Mouse (Mus musculus) megakaryocyte-erythroid progenitor cell, adult 5-6 weeks (primary cell): ENCODE data around the gene Brix1. TPM values are rescaled to one million over a fixed set of nuclear protein-coding genes. Genes with fewer than 3 reads are reported as not detected.
"Not testable (repeated sequence)": the region's sequence is repeated elsewhere in the genome, so short reads cannot be mapped to it uniquely, and the experiment has no call there.

Experiments
- ATAC-seq: replicated peaks from 2 replicates; pipeline ENCODE4 v1.8.0; 2016; ENCODE audit warnings: mild to moderate bottlenecking, inconsistent platforms; ENCODE audit not compliant: severe bottlenecking, poor library complexity, low FRiP score, low TSS enrichment
- total RNA-seq, 2 experiments: library from RNA; stranded (forward) in 1 of 2; stranded (reverse) in 1 of 2; fragments of 200-1000, 215-1000 nt in 1 of 2; fragments of >200 nt in 1 of 2; fragmentation: Nextera tagmentation in 1 of 2; gene quantifications; 2 replicates each; pipeline ENCODE4 v1.2.3; 2014 to 2017

The Brix1 gene
- total RNA-seq (2014; fragmentation: Nextera tagmentation) (63.7 and 68.4 TPM in 2 replicates), total RNA-seq (2017) (64.8 and 73.8 TPM in 2 replicates)

DNA sequence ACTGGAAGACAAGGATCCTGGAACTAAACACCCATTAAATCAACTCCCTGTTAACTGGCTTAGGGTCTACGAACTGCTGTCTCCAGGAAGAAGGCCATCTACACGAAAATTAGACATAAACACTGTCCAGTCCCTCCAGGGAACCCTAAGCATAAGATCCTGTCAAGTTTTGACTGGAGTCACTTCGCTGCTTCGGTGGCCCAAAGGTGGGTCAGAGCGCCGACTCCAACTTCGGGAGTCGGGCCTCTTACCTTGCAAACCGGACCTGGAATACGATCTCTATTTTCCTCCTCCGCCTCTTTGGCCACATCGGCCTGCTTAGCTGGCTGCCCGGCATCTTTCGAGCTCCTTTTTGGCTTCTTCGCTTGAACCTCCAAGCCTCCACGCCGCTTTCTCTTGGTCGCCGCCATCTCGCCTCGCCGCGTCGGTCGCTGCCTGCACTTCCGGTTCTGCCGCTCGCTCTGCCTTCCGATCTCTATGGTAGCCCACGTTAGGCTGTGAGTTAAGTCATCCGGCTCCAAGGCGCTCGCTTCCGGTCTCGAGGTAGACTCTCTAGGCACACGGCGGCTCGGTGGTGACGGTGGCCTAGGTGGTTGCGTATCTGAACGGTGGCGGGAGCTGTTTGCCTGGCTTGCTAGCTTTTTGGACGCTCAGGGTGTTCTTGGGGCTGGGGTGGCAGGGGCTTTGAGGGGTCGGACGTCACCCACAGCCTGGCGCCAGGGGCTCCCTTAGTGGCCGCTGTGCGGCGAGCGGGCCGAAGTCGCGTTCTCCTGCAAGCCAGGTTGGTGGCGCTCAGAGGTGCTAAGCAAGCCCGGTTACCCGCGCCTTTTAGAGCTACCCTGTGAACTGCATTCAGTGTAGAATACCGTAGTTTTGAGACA lies at the start of gene Brix1, which contains the start of gene Rad1:
TSS of gene Brix1 (minus strand) at position 464 of the 881 bp plus-strand sequence.
TSS of gene Rad1 (plus strand) at position 535 of the 881 bp plus-strand sequence.
- ATAC-seq, result peak; percentile 97

GRCm38 (mm10) chr15:10534591-10534990 lies 48.8 kb upstream of the Brix1 start:
- no peak for ATAC-seq

- ATAC-seq, result not testable (repeated sequence)
These were observed 47.6 kb upstream of the Brix1 start for GRCm38 (mm10) chr15:10533361-10533760.

DNA sequence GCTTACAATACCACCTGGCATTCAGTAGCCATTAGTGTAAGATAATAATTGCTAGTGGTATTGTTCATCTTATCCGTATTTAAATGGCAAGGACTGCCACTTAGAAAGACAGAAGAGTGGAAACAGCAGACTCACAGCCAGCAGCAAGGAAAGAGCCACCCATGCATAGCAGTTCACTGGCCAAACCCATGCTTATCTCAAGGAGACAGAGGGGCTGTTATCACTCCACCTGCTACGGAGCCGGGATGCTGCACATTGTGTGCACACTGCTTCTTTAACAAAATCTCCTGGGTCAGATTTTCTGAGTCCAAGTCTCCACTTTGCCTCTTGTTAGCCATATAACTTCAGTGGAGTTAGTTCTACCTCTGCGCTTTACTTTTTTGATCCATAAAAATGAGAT lies 45.6 kb upstream of the Brix1 start:
- peak; percentile 99 for ATAC-seq

DNA sequence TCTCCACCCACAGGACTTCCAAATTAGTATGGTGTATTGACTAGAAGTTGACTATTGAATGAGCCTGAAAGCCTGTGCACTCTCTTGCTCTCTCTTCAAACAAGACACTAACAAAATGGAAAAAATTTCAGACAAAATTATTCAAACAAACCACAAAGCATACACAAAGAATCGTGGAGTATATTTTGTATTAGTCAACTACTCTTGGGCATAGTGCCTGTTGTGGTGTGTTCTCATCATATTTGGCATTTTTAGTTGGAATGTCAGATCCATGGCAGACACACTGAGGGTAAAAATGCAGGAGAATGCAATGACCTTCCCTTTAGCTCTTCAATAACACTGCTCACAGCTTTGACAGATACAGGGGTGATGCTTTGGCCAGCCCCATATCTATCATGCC lies 40.1 kb upstream of the Brix1 start:
- ATAC-seq, result no peak

DNA sequence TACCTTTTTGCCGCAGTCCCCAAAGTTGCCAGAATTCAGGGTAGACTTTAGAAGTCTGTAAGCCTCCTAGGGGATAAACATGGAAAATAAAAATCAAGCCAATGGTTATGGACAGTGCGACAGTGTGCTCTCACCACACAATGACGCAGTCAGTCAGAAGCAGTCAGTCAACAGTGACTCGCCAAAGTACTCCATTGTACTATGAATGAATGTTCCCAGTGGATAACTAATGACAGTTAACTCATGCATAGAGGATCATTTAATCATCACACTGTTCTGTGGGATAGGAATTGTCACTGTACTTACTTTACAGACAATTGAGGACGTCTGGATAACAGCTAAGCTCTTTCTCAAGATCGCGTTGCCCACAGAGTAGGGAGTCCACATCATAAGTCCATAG lies 29.4 kb upstream of the Brix1 start:
- no peak for ATAC-seq

- ATAC-seq, result no peak
These were observed 20.4 kb upstream of the Brix1 start for GRCm38 (mm10) chr15:10506099-10506498.

DNA sequence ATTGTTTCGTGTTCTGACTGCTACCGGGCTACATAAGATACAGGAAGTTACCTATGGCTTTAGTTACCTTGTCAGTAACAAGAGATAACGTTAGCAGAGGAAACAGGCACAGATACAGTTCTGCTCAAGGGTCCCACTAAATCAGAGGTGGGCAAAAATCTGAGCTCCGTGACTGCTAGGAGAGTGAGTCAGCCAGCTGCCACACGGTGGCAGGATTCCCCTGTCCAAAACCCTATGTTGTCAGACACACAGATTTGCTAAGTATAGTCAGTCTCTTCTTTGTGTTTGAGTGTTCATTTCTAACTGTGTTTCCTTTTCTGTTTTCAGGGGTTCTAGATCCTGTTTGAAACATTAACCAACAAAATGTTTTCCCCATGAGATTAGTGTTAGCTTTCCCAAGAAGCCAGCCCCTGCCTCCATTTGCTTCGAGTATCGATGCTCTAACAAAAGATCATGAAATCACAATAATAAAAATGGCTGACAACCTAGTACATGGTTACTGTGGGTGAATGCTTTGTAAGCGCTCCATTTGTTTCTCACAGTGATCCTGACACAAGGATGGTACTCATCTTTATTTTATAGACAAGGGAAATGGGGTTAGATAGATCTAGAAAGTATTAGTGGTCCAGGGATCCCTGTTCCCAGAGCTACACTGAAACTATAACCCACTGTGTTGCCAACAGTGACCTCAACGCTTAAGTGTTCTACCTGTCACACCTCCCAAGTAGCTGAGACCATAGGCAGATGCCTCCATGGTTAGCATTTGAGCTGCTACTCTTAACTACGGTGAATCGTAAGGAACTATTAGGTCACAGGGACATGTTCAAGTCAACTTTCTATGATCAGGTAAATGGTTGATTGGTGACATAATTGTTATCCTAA lies 15.3 kb upstream of the Brix1 start:
- peak; percentile 75 for ATAC-seq

DNA sequence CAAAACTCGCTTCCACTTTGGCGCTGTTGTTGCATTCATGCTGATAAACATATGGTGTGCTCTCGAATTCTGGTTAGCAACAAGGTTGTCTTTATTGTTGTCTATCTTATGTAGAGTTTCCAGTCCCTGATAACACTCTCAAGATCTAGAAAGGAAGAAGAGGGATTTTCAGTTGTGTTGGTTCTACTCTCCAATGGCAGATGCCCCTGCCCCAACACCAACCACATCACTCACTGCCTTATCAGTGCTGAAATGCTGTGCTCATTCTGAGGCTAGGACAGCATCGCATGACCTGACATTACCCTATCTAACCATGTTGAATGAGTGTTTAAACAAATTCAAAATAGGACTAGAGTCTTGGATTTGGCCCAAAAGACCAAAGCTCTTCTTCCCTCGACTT lies 14.3 kb upstream of the Brix1 start:
- peak; percentile 92 for ATAC-seq

- ATAC-seq, result 0 out of 2 replicates have a peak, but pooled peaks have one; percentile 16
These were observed 13.8 kb upstream of the Brix1 start for GRCm38 (mm10) chr15:10499593-10499992.

GRCm38 (mm10) chr15:10496696-10497095 lies 10.9 kb upstream of the Brix1 start:
- ATAC-seq, result not testable (repeated sequence)

DNA sequence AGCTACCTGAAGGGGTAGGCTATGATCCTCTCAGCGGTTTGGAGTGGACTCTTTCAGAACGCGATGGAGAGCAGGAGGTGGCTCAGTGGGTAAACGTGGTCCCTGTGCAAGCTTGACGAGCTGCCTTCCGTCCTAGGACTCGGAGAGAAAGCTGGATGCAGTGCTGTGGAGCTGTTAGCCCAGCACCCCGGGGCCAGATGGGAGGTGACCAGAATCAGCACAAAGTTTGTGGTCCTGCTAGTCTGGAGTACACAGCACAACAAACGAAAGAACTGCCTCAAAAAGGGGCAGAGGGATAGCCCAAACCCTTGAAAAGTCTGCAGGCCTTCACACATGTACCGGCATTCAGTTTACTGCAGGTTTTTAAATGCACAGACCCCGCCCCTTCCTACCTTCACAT lies 10.2 kb upstream of the Brix1 start:
- no peak for ATAC-seq

- ATAC-seq, result no peak
These were observed 4.4 kb upstream of the Brix1 start for GRCm38 (mm10) chr15:10490101-10490500.

DNA sequence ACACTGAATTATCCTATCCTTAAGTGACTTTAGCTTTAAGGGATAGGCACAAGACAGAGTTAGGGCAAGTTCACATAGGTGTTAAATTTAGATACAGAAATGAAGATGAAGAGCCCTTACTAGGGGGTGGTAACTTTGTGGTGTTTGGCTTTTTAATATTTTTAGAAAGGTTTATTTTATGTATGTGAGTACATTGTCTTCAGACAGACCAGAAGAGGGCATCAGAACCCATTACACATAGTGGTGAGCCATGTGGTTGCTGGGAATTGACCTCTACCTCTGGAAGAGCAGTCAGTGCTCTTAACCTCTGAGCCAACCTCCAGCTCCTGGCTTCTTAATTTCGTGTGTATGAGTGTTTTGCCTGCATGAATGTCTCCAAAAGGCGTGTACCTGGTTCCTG lies 1.5 kb upstream of the Brix1 start:
- ATAC-seq, result 0 out of 2 replicates have a peak, but pooled peaks have one; percentile 5

- peak; percentile 61 for ATAC-seq
These were observed 655 bp upstream of the Brix1 start for GRCm38 (mm10) chr15:10486365-10486839.

DNA sequence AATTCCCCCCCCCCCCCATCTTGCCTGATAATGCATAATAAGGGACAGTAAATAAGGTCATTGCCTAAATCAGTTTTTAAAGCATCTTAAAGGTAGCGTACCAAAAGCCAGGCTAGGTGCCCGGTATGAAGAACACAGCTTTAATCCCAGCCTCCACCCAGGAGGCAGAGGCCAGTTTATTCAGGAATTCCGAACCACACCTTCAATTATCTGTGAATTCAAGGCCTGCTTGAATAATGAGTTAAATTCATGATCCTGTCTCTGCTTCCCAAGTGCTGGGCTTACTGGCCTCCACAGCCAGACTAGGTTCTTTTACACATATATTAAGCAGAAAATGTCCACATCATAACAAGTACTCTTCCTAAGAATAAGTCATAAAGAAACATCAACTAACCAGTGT lies 14.8 kb downstream of the Brix1 start:
- no peak for ATAC-seq

DNA sequence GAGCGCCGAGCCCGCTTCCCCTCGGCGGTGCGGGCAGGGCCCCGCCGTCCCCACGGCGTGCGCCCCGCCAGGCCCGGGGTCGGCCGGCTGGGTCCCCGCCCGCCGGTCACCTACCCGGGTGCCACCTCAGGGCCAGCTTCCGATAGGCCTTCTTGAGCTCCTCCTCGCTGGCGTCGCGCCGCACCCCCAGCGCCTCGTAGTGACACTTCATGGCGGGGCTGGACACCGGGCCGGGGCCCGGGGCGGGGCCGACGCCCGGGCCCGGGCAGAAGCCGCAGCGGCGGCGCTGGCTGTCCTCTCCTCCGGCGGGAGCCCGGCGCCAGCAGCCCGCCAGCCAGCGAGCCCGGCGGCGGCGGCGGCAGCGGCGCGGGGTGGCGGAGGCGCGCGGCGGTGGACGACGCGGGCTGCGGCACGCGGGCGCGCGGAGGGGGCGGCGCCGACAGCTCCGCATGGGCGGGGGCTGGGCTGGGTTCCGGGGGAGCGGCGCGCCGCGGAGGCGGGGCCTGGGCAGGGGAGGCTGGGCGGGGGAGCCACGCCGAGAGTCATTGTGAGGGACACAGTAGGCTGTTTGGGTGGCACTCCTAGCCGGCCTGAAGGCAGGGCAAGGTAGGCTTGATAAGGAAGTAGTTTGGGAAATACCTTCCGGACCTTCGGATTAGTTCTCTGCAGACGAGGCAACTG lies 15.5 kb downstream of the Brix1 start, which contains the start of gene Dnajc21:
TSS of gene Dnajc21 (minus strand) at position 366 of the 681 bp plus-strand sequence.
- ATAC-seq, result peak; percentile 93

- peak; percentile 17; the same call in 1 of the 2 replicates for ATAC-seq
These were observed 16.1 kb downstream of the Brix1 start for GRCm38 (mm10) chr15:10469641-10470150.

DNA sequence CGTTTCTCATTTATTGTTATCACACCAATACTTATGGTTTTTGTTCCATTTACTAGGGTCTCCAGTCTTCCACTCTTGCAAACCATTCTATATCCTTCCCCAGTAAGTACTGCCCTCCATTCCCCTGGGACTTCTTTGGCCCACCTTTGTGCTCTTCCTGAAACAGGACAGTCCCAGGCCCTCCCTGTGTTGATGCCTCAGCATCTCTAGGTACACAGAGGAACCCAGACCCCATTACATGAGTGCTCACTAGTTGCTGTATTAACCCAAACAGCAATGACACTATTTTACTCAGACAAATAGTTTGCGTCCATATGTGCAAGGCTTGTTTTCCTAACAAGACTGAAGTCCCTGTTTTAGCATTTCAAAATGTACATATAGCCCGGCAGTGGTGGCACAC lies 17.0 kb downstream of the Brix1 start:
- no peak for ATAC-seq
